Mouse (Mus musculus) G1E (cell line): ENCODE measurements around the gene Fmnl1.

Experiments used
- CTCF ChIP-seq: IDR thresholded peaks from 2 replicates; pipeline ENCODE4 v1.5.1; 2012; ENCODE audit warnings: low read depth, low read length, inconsistent platforms, mixed read lengths
- GATA1 ChIP-seq: IDR thresholded peaks from 2 replicates; pipeline ENCODE4 v1.6.1; 2012; ENCODE audit warnings: borderline replicate concordance, low read length, inconsistent platforms, mixed read lengths
- TAL1 ChIP-seq: conservative IDR thresholded peaks from 2 replicates; pipeline ENCODE4 v1.6.1; 2012; ENCODE audit warnings: low read depth, low read length, inconsistent platforms, mixed read lengths

DNA sequence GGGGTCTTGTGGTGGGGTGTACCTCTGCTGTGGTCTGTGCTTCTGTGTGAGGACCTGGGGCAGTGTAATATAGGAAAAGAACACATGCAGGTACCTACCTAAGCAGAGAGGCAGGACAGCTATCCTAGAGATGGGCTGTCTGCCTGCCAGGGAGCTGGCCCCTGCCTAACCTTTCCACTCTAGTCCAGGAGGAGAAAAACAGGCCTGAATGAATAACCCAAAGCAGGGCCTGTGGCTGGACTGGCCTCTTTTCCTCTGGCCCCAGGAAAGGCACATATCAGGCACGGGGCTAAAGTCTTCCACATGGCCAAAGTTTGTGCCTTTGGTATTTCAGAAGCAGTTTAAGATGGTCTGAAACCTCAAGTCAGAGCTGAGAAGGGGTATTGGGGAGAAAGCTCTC is 9.5 kb downstream of the Fmnl1 start:
- TF ChIP-seq CTCF, result no peak
- TF ChIP-seq GATA1, result no peak
- TF ChIP-seq TAL1, result no peak
